Mouse (Mus musculus): ENCODE results near the gene Pdgfc. TPM values are rescaled to one million over a fixed set of nuclear protein-coding genes. Genes with fewer than 3 reads are reported as not detected.
"Not testable (repeated sequence)": the region's sequence is repeated elsewhere in the genome, so short reads cannot be mapped to it uniquely, and the experiment has no call there.

Pdgfc gene
- total RNA-seq, 2 experiments from 2014 or later = 12.9 to 14.0 TPM

GRCm38 (mm10) chr3:81138030-81138429 is 101.8 kb downstream of the Pdgfc start:
- intact Hi-C loops (cut with DNase I) = not testable (repeated sequence)

GRCm38 (mm10) chr3:81143730-81144129 is 107.5 kb downstream of the Pdgfc start:
- no peak for DNase-seq
- intact Hi-C loops (cut with DNase I) = no loop called here

More at GRCm38 (mm10) chr3:81138030-81138429, 101.8 kb downstream of the Pdgfc start:
- not testable (repeated sequence) for DNase-seq

GRCm38 (mm10) chr3:81149109-81149521 is 112.9 kb downstream of the Pdgfc start:
- no peak for DNase-seq
- intact Hi-C loops (cut with DNase I) = no loop called here

- intact Hi-C loops (cut with DNase I) = no loop called here
- DNase-seq = no peak
Observed at GRCm38 (mm10) chr3:81150228-81150627, 114.0 kb downstream of the Pdgfc start.

DNA sequence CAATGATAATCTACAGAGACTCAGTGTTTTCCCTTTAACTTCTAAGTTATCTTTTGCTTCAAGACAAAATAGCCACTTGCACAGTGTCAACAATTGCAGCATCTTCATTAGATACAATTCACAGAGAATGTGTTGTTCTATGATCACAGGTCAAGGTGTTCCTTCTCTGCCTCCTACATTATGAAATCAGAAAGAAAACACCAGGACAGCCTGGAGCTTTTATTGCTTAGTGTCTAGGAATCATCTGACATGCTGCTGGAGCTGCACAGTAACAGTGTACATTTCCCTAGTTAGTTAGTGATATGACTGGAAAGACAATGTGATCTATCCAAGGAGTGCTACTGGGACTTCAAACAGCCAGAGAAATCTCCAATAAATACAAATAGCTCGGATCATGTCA is 118.2 kb downstream of the Pdgfc start:
- DNase-seq = no peak
- intact Hi-C loops (cut with DNase I) = no loop called here

- no peak for DNase-seq
- intact Hi-C loops (cut with DNase I) = no loop called here
Observed at GRCm38 (mm10) chr3:81160457-81161165, 124.4 kb downstream of the Pdgfc start.

DNA sequence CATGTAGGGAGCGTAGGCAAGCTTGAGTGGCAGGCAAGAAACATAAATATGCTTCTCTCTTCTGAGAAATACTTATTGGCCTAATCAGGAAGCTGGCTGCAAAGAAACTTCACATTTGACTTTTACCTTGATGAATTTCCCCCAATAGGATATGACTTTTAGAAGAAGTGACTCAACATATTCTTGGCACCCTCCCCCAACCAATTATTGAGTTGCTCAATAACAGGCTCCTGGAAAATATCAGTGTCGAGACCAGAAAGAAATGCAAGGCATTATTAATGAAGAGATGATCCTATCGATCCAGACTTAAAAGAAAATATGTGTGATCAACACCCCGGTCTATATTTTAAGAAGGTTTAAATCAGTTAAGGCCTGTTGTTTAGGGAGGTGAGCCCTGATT is 125.9 kb downstream of the Pdgfc start:
- DNase-seq = no peak
- intact Hi-C loops (cut with DNase I) = no loop called here

DNA sequence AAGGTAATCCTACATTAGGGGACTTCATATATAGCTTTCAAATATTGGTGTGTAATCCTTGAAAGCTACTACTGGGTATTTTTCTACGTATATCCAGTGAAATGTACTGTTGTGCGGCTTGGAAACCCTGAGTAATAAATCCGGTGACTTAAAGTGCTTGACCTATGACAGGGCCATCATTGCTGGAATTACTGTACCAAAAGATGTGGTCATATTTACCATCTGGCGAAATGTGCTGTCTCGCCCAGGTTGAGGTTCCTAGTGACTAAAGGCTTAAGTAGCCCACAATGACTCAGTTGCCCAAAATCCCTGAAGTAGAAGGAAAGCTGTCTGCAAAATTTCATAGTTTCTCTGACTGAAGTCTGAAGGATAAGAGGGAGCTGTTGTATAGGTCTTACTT is 127.9 kb downstream of the Pdgfc start:
- no peak for DNase-seq
- intact Hi-C loops (cut with DNase I) = no loop called here

- DNase-seq = no peak
- intact Hi-C loops (cut with DNase I) = no loop called here
Observed at GRCm38 (mm10) chr3:81170073-81170809, 134.0 kb downstream of the Pdgfc start.

GRCm38 (mm10) chr3:81174832-81175231 is 138.6 kb downstream of the Pdgfc start:
- intact Hi-C loops (cut with DNase I) = no loop called here
- DNase-seq = no peak

GRCm38 (mm10) chr3:81181319-81182013 is 145.2 kb downstream of the Pdgfc start:
- peak; percentile 13 for DNase-seq
- intact Hi-C loops (cut with DNase I) = no loop called here

GRCm38 (mm10) chr3:81196937-81197336 is 160.7 kb downstream of the Pdgfc start:
- intact Hi-C loops (cut with DNase I) = no loop called here
- DNase-seq = no peak

- intact Hi-C loops (cut with DNase I) = no loop called here
Observed at GRCm38 (mm10) chr3:81197644-81198043, 161.4 kb downstream of the Pdgfc start.

DNA sequence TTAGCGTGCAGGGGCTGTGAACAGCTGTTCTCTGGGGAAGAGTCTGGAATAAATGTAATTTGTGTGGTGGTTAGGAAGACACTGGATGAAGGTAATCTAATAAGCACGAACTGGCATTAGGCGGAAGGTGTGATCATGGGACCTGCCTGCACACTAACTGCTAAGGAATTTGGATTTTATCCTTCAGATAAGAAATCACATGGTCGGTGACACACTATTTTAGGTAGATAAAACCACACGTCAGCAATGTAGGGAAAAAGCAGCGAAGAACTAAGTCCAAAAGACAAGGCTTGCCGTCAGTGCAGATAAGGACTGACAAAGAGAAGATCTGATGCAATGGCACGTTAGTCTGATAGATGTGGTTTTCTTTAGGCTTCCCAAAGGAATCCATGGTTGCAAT is 164.4 kb downstream of the Pdgfc start:
- intact Hi-C loops (cut with DNase I) = no loop called here
- no peak for DNase-seq

More at GRCm38 (mm10) chr3:81197644-81198043, 161.4 kb downstream of the Pdgfc start:
- no peak for DNase-seq

GRCm38 (mm10) chr3:81205201-81205600 is 169.0 kb downstream of the Pdgfc start:
- no peak for DNase-seq
- intact Hi-C loops (cut with DNase I) = no loop called here

DNA sequence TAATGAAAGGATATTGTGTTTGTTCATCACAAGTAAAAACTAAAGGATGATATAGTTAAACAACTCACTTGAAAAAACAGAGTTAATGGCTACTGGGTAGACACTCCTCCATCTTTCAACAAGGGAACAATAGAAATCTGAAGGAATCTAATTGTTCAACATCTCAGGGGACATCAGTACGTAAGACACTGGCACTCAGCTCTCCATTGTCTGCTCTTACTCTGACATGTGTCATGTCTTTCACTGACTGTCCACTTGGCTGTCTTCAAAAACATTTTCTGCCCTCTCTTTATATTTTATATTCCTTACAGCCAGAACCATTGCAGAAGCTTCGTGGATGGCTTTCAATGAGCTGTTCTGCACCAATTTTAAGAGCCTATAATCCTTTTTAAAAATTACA is 172.0 kb downstream of the Pdgfc start:
- intact Hi-C loops (cut with DNase I) = no loop called here

DNA sequence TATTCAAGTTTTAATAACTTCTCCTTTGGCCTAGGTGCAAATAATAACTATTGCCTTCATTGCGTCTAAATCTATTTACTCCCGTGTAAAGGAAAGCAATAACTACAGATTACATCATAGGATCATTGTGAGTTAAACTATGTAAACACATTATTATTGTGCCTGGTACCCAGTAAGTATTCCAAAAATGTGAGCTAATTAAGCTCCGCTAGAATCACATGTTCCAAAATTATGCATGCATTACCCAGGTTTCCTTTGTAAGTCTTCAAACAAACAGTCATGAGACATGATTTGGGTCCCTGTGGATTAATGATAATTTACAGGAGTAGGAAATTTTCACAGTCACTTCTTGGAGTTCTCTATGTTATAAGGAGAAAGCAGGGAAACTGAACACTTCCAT is 174.9 kb downstream of the Pdgfc start:
- no peak for DNase-seq
- intact Hi-C loops (cut with DNase I) = no loop called here

More for the DNA sequence above, 172.0 kb downstream of the Pdgfc start:
- no peak for DNase-seq

- no peak for DNase-seq
- intact Hi-C loops (cut with DNase I) = no loop called here
Observed at GRCm38 (mm10) chr3:81211666-81212065, 175.4 kb downstream of the Pdgfc start.

DNA sequence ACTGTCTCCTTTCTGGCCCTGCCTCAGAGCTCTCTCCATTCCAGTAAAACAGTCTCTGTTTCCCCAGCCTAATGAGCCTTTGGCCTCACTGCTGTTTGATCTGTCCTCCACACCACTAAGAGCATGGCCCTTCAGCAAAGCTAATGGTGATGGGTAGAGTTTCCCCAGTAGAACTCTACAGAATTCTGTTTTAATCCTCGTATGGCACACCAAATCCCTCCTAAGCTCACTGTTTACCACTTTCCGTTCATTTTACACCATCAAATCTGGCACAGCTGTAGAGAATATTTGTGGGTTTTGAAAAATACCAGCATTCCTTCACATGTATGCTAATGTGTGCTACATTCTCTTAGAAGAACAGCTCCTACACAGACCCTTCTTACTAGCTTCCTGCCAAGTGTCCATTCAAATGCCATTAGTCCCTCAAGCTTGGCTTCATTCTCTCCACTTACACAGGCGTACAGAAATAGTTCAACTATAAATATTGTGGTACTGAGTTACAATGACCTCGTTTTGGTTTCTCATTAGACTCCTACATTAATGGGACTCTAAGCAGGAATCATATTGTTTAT is 179.4 kb downstream of the Pdgfc start:
- no peak for DNase-seq
- intact Hi-C loops (cut with DNase I) = no loop called here

DNA sequence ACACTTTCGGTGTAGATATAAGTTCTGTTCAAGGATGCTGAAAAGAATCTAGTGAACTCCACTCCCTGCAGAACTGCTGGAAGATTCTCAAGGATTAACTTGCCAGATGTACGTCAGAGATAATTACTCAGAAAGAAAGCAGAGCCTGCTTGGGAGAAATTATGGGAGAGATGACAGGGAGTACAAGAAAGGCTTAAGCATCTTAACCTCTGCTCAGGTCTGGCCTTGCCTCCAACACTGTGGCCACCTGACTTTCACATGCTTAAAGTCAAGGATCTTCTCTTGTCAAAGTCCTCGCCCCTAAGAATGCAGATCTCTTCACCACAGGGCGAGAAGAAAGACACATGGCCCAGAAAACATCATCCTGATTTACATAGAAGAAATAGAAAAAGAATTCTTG is 185.5 kb downstream of the Pdgfc start:
- no peak for DNase-seq
- intact Hi-C loops (cut with DNase I) = no loop called here

GRCm38 (mm10) chr3:81228344-81228743 is 192.1 kb downstream of the Pdgfc start:
- intact Hi-C loops (cut with DNase I) = no loop called here

More at GRCm38 (mm10) chr3:81228344-81228743, 192.1 kb downstream of the Pdgfc start:
- DNase-seq = no peak

All from left cerebral cortex, postnatal 4 days (tissue).